Mouse (Mus musculus) small intestine, adult 2 months (tissue): Measurements from ENCODE around the gene Morc3. TPM values are rescaled to one million over a fixed set of nuclear protein-coding genes. Genes with fewer than 3 reads are reported as not detected.

Source experiments
- H3K27ac ChIP-seq: fragments of 200-500 bp; 2 replicates; pipeline ENCODE4 v1.5.1; 2012; ENCODE audit warnings: low read depth, low read length, control low read depth, inconsistent platforms; ENCODE audit not compliant: insufficient read depth
- H3K27me3 ChIP-seq: fragments of 200-500 bp; 2 replicates; pipeline ENCODE4 v1.6.1; 2012; ENCODE audit warnings: mild to moderate bottlenecking, moderate library complexity, low read length, inconsistent platforms; ENCODE audit not compliant: control insufficient read depth, insufficient read depth
- H3K36me3 ChIP-seq: fragments of 200-500 bp; 2 replicates; pipeline ENCODE4 v1.6.1; 2012; ENCODE audit warnings: mild to moderate bottlenecking, low read length, control low read depth, inconsistent platforms; ENCODE audit not compliant: control insufficient read depth, insufficient read depth
- H3K4me1 ChIP-seq: fragments of 200-500 bp; 2 replicates; pipeline ENCODE4 v1.6.1; 2012; ENCODE audit warnings: low read length, inconsistent platforms, mixed read lengths; ENCODE audit not compliant: control insufficient read depth, insufficient read depth, insufficient read length
- H3K4me3 ChIP-seq: fragments of 200-500 bp; 2 replicates; pipeline ENCODE4 v1.5.1; 2012; ENCODE audit warnings: low read depth, mild to moderate bottlenecking, control low read depth, inconsistent platforms, low read length, moderate library complexity
- CTCF ChIP-seq: fragments of 200-500 bp; IDR thresholded peaks from 2 replicates; pipeline ENCODE4 v1.5.1; 2012; ENCODE audit warnings: low read depth, mild to moderate bottlenecking, control low read depth, inconsistent platforms, low read length, moderate library complexity, mixed read lengths; ENCODE audit not compliant: insufficient replicate concordance, insufficient read length; ENCODE audit errors: extremely low read depth
- POLR2A ChIP-seq: fragments of 200-500 bp; IDR thresholded peaks from 2 replicates; pipeline ENCODE4 v1.6.1; 2012; ENCODE audit warnings: low read depth, mild to moderate bottlenecking, control low read depth, inconsistent platforms, low read length, moderate library complexity
- WGBS: fragments of 180-500 bp; shearing (Covaris S2); methylation state at CpG from one replicate; pipeline ENCODE4 v1.1.7; 2018; 5-methylcytosine and 5-hydroxymethylcytosine counted together
- polyA plus RNA-seq: library from polyadenylated mRNA; depleted of rRNA; stranded (reverse); fragments of >200 nt; gene quantifications from 2 replicates; pipeline ENCODE4 v1.2.3, GENCODE M21; 2012

The Morc3 gene
- polyA plus RNA-seq, 1 experiment: 2.7 TPM

DNA sequence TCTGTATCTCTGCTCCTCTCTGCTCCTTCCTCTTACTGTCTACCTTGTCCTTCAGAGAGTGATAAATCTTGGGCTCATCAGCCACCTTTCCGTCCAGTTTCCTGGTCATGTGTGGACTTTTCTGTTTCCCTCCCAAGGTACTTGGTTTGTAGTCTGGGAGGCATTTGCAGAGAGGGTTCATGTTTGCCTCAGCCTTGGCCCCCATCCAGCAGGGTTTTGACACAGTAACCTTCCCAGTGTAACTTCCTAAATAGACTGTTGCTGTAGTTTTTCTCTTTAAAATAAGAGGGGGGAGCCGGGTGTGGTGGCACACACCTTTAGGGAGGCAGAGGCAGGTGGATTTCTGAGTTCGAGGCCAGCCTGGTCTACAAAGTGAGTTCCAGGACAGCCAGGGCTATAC, 78.0 kb downstream of the Morc3 start:
- 74% methylated on average over 3 of the region's 3 CpGs for WGBS

DNA sequence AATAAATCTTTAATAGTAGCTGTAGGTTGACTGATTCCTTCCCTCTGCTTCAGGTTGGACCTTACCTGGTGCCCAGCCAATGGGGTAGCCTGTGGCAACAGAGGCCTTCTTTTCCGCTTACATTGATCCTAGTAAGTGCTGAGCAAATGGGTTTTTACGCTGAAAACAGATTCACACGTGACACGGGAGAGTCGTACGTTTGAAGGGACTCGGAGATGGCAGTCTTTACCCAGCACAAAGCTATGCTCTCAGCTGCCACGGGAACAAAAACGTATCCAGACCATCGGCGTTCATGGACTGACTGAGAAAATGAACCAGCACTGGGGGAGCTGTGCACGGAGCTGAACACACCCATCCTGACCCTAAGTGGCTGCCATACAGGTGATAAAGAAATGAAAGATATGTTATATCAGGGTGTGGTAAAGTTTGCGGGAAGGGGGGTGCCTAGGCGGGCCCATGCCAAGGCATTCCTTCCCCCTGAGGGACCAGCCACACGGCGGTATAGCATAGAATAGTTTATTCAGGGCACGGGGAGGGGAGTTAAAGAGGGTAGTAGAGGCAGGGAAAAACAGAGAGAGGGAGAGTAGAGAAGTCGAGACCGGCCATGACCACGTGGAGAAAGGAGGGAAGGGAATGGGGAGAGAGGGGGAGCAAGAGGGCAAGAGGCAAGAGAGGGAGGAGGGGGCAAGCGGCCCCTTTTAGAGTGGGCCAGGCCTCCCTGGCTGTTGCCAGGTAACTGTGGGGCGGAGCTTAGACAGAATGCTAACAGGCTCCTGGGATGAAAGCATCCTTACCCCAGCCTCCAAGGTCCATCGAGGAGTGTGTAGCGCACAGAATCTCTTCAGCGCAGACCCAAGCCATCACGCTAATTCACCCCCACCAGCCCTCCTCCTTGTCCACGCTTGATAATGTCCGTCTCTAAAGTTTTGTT, 79.1 kb downstream of the Morc3 start:
- H3K27ac ChIP-seq: no peak overlapping the region
- WGBS: 34% methylated on average over 28 of the region's 28 CpGs
- H3K27me3 ChIP-seq: no peaks in the 10 kb centered on the region
- H3K4me1 ChIP-seq: peaks cover 20% of the 10 kb centered on the region; the same call in 1 of the 2 replicates
- peak overlapping the region; percentile 24 for H3K4me3 ChIP-seq
- TF ChIP-seq CTCF (no peak), POLR2A (no peak)
- no peaks in the 10 kb centered on the region for H3K36me3 ChIP-seq

More for the DNA sequence above, 78.0 kb downstream of the Morc3 start:
- Histone ChIP-seq H3K27ac (no peak overlapping the region), H3K36me3 (no peaks in the 10 kb centered on the region), H3K4me3 (no peak overlapping the region), H3K4me1 (peaks cover 20% of the 10 kb centered on the region; the same call in 1 of the 2 replicates), H3K27me3 (no peaks in the 10 kb centered on the region)
- TF ChIP-seq CTCF: no peak
- TF ChIP-seq POLR2A: no peak

DNA sequence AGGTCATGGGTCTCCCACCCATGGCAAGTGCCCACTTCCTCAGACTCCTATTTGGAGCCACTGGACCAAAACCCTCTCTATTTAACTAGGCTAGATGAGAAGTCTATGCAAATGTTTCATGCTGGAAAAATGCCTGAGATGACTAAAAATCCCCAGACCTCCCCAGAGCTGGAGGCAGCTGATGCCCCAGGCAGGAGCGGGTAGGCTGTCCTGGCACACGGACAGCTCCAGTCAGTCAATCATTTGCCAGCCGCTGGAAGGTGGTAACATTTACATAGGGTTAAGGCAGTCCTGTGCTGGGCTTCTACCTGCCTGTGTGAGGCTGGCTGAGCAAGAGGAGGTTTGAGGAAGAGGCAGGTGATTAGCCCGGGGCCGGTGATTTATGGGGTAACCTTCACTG, 80.2 kb downstream of the Morc3 start:
- 13% methylated on average over 5 of the region's 5 CpGs for WGBS
- Histone ChIP-seq H3K36me3 (no peaks in the 10 kb centered on the region), H3K27ac (no peak overlapping the region), H3K27me3 (no peaks in the 10 kb centered on the region), H3K4me3 (no peak overlapping the region), H3K4me1 (peaks cover 17% of the 10 kb centered on the region; the same call in 1 of the 2 replicates)
- no peak for TF ChIP-seq CTCF
- TF ChIP-seq POLR2A: no peak

DNA sequence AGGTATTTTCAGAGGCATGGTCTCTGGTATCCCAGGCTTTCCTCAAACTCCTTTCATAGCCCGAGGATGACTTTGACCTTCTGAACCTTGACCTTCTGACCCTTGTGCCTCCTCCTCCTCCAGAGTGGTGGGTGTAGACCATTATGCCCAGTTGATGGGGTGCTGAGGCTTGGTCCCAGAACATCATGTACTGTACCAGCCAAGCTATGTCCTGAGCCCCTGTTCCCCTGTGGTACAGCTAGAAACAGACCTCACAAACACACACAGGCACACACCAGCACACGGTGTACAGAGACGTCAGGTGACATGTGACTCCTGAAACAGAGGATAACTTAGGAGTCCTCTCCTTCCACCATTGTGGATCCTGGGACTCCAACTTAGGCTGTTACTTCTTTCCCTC, 80.9 kb downstream of the Morc3 start:
- Histone ChIP-seq H3K36me3 (no peaks in the 10 kb centered on the region), H3K4me3 (no peak overlapping the region), H3K27ac (no peak overlapping the region), H3K4me1 (peaks cover 22% of the 10 kb centered on the region), H3K27me3 (no peaks in the 10 kb centered on the region)
- no peak for TF ChIP-seq POLR2A
- TF ChIP-seq CTCF: no peak
- 51% methylated on average over 3 of the region's 3 CpGs for WGBS

DNA sequence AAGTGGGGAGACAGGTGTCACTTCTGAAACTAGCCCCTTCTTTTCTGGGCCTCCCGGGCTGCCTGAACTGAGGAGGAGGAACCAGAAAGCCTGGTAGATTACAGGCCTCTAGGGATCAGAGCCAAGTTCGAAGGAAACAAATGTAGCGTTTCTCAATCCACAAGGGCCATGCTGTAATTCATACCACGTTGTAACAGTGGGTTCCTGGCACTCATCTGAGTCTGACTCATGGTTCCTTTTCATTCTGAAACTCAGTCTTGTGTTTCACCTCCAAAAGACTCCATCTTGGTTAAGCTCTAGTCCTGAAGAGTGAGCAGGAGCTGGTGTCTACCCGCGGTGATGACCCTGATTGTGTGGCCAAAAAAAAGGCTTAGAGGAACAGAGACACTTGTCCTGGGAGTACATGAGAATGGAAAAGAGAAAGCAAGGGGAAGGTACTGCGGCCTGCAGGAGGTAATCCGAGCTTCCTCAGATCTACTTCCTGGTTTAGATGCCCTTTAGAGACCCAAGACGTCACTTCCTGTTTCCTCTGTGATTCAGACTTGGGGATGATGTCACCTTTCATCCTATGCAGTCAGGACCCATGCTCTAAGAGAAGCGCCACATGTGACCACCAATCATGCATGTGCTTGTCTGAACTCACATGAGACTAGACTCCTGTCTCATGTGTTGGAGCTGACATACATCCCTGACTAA, 82.1 kb downstream of the Morc3 start:
- H3K27me3 ChIP-seq: no peaks in the 10 kb centered on the region
- 63% methylated on average over 10 of the region's 10 CpGs for WGBS
- TF ChIP-seq POLR2A (no peak), CTCF (no peak)
- H3K4me3 ChIP-seq: no peak overlapping the region
- H3K4me1 ChIP-seq: peaks cover 26% of the 10 kb centered on the region
- H3K36me3 ChIP-seq: no peaks in the 10 kb centered on the region
- peak overlapping the region; percentile 23; the same call in 1 of the 2 replicates for H3K27ac ChIP-seq

DNA sequence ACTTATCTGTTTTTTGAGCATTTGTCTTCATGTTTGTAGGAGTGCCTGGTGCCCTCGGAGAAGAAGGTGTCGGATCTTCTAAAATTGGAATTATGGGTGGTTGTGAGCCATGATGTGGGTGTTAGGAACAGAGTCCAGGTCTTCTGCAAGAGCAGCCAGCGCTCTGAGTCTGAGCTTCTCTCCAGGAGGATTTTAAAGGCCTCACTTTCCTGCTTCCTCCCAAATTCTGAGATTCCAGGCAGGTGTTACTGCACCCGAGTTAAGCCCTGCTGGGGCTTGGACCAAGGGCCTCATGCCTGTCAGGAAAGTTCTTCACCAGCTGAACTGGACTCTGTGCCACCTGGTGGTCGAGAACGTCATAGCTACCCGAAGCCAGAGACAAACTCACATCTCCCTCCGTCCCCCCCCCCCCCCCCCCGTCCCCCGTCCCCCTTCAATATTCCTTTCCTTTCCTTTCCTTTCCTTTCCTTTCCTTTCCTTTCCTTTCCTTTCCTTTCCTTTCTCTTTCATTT, 83.5 kb downstream of the Morc3 start:
- no peaks in the 10 kb centered on the region for H3K36me3 ChIP-seq
- no peak overlapping the region for H3K4me3 ChIP-seq
- H3K27me3 ChIP-seq: no peaks in the 10 kb centered on the region
- peaks cover 26% of the 10 kb centered on the region for H3K4me1 ChIP-seq
- 33% methylated on average over 10 of the region's 10 CpGs for WGBS
- no peak overlapping the region for H3K27ac ChIP-seq
- TF ChIP-seq CTCF: 0 out of 2 replicates have a peak, but pooled peaks have one; percentile 20
- no peak for TF ChIP-seq POLR2A
